Mouse (Mus musculus): ENCODE results near the gene Adgrf5. TPM values are rescaled to one million over a fixed set of nuclear protein-coding genes. Genes with fewer than 3 reads are reported as not detected.
"Not testable (repeated sequence)": the region's sequence is repeated elsewhere in the genome, so short reads cannot be mapped to it uniquely, and the experiment has no call there.

Adgrf5 gene
- polyA plus RNA-seq, 3 experiments from 2014 or later: not detected

DNA sequence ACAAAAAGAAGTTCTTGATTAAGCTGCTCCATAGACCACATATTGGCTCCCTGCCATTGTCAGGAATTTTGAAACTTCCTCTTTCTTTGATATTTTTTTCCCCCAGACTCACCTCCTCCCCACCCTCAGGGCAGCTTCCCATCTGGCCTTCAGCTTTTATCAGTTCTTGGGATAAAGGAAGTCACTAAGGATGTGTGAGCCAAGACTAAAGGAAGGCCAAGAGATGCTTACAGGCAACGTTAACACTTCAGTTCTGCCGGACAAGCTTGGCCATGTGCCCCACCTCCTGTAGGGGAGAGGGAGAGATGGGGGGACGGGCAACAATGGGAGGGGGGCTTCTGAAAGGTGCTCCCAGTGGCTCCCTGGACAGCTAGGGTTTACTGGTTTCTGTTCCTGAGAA is 109.8 kb downstream of the Adgrf5 start:
- ATAC-seq: no peak

DNA sequence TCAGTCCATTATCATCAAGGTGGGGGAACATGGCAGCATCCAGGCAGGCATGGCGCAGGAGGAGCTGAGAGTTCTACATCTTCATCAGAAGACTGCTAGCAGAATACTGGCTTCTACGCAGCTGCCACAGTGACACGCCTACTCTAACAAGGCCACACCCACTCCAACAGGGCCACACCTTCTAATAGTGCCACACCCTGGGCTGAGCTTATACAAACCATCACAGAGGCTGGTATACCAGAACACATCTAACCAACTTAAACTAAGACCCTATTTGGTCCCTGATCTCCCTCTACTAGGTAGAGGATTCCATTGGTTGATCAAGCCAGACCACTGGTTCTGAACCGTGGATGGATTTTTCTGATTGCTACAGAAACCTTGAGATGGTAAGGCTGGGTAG is 112.3 kb downstream of the Adgrf5 start:
- no peak for ATAC-seq

- no peak for ATAC-seq
These were observed 114.5 kb downstream of the Adgrf5 start for GRCm38 (mm10) chr17:43474775-43475174.

DNA sequence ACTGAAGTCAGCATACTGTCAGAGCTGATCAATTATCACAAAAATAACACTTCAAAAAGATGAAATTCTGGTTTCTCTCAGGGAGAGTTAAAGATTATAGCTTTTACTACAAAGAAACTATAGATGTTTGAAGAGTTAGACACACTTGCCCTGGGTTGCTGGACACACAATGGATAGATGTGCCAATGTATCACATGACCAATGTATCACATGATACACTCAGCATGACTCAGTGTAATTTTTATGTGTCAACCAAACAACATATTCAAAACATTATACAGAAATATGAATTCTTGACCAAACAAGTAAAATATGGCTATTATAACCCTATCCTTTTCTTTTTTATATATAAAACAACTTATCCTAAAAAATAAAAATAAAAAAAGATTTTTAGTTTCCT is 117.4 kb downstream of the Adgrf5 start:
- ATAC-seq: no peak

DNA sequence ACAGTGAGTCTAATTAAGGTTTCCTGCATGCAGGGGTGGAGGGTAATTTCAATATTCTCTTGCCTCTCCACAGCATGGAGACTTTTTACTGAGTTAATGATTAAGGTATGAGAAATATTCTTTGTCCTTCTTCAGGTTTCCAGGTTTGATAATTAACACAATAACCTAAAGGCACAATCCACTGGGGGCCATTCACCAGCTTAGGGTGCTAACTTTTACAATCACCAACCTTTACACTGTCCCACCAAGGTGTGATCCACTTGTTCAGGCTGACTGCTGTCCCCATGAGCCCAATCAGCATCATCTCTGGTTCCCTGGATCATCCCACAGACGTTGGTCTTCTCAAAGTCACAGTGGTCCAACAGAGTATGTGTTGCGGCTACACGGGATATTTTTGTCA is 125.7 kb downstream of the Adgrf5 start:
- no peak for ATAC-seq

DNA sequence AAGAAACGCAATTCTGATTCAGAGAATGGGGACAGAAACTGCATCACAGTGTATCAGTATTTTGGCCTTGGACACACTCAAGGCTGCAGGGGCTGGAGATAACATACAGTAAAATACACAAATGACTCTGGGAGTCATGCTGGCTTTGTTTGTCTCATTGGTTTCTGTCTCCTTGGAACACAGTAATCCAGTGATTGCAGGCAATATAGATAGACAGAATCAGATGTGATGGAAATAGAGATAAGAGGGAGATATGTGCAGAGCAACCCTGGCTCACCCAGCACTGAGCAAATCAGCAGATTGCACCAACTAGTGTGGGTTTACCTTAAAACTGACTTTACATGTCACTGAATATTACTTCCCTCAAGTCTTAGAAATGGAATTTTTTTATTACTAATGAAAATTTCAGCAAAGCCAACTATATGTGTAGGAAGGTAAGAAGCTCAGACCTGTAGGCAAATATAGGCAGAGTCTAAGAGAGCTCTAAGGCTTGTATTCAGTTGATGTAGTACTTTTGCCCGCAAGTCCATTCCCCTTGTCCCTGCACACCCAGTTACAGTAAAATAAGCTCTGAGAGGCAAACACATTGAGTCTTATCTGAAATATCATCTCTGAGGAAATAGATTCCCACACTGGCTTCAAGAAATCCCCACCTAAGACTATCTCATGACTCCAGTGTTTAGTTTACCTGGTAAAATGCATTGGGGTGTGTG is 128.3 kb downstream of the Adgrf5 start:
- ATAC-seq: no peak

- ATAC-seq: not testable (repeated sequence)
These were observed 130.1 kb downstream of the Adgrf5 start for GRCm38 (mm10) chr17:43490371-43490770.

GRCm38 (mm10) chr17:43495502-43495901 is 135.3 kb downstream of the Adgrf5 start:
- no peak for ATAC-seq

DNA sequence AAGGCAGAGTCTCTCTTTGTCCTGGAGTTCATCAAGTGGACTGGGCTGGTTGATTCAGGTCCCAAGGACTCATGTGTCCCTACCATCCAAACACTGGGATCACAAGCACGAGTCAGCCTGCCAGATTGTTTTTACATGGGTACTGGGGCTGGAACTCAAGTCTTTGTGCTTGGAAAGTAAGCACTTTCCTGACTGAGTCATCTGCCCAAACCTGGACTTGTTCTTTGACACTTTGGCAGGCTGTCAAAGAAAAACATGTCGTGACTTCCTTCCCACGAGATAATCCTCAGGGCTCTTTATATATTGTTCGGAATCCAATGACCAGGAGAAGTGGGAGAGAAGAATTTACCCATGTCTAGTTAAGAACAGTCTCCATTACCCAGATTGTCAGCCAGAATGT is 137.3 kb downstream of the Adgrf5 start:
- ATAC-seq: no peak

- no peak for ATAC-seq
These were observed 140.3 kb downstream of the Adgrf5 start for GRCm38 (mm10) chr17:43500513-43500912.

GRCm38 (mm10) chr17:43501223-43501622 is 141.0 kb downstream of the Adgrf5 start:
- no peak for ATAC-seq

DNA sequence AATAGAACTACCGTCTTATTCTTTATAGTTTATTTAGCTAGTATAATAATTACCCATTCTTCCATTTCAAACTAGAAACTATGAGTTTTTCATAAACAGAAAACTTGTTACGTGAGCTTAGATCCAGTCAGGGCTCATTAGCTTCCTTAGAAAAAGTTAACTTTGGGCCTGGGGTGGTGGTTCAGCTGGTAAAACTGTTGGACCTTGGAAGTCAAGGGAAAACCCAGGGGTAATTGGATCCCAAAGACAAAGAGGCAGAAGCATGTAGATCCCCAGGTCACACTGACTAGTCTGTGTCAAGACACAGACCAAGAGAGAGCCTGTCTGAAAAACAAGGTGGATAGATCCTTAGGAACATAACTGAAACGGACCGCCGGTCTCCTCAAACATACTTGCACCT is 141.4 kb downstream of the Adgrf5 start:
- ATAC-seq: no peak

- no peak for ATAC-seq
These were observed 142.3 kb downstream of the Adgrf5 start, which contains the start of gene Mep1a for GRCm38 (mm10) chr17:43502592-43502991. Gene Mep1a (minus strand): TSS chr17:43502812.

DNA sequence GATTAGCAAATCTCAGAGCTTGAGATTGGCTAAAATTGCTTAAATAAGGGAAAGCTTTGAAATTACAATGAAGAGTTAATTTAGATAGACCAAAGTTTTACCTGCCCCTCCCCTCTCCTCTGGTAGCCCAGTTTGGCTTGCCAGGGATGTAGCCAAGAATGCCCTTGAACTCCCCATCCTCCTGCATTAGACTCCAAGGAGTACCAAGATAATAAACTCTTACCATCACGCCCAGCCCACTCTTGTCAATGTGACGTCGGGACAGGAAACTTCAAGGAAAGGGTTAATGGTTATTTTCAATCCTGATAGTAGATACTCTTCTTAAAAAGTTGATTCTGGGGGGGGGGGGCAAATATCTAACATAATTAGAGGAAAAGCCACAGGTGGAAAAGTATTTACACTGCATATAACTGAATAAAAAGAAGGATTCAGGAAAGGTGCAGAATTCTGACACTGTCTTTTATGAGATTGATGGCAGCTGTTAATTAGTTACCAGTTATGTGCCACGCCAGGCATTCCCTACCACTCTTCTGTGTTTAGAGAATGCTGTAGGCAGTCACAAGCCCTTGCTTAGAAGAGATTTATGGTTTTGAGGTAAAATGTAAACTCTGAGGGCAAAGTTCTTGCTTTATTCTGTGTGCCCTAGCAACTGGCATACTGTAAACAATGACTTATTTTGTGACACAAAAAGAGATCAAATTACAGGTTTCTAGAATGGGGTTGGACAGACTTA is 143.8 kb downstream of the Adgrf5 start:
- ATAC-seq: no peak

DNA sequence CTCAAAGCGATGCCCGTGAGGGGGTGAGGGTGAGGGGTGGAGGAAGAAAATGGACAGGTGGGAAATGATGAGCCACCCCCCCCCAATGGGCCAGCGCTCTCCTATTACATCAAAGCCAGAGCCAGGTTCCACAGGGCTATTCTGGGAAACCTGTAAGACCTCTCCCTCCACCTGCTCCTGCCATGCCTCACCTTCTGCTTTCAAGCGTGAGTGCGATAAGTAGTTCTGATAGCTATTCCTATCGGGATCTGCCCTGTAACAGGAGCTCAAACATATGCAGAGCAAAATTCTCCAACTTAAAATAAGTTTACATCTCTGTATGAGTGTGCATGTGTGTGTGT is 144.3 kb downstream of the Adgrf5 start:
- ATAC-seq: no peak

Other genes with a start within 250 kb of the Adgrf5 start
- gene Adgrf1, start 90.1 kb upstream of the Adgrf5 start, polyA plus RNA-seq (2017; shearing (Covaris generic)): not detected
- gene Mep1a, start 142.4 kb downstream of the Adgrf5 start, polyA plus RNA-seq (2017; shearing (Covaris generic)): not detected
- gene Ankrd66, start 183.2 kb downstream of the Adgrf5 start, polyA plus RNA-seq (2017; shearing (Covaris generic)): not detected
- gene Pla2g7, start 207.6 kb downstream of the Adgrf5 start, polyA plus RNA-seq (2017; shearing (Covaris generic)): 1 to 10 TPM in 1 of 3 experiments, under 1 TPM in 1, not detected in 1; 0.34 to 1.2 TPM